Mouse (Mus musculus): ENCODE measurements around the gene Zdbf2. TPM values are rescaled to one million over a fixed set of nuclear protein-coding genes. Genes with fewer than 3 reads are reported as not detected.

The Zdbf2 gene
- polyA plus RNA-seq, 1 experiment, result under 0.01 TPM

DNA sequence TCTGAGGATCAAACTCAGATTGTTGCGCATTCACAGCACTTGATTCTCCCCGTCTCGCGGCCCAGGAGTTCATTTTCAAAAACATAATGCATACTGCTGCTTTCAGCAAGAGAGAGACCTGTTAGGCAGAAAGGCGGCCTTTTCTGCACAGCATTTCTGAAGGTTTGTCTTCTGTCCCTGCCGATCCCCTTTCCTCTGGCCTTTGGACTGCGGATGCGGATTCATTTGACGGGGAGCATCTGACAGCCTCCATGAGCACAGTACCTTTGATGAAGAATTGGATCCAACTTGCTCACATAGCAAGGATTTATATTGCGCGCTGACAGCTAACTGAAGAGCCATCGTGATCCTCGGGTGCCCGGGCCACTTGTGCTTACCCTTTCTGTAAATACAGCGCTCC is 6.3 kb upstream of the Zdbf2 start:
- Histone ChIP-seq H3K36me3 (ENCODE audit: control insufficient read depth, insufficient read depth) (no peaks in the 10 kb centered on the region), H3K4me3 (no peak overlapping the region), H3ac (ENCODE audit: control insufficient read depth, insufficient read length) (no peak overlapping the region), H3K79me2 (ENCODE audit: control insufficient read depth, insufficient read depth) (no peaks in the 10 kb centered on the region), H3K4me2 (ENCODE audit: low read depth) (no peak overlapping the region), H3K27me3 (ENCODE audit: control insufficient read depth, insufficient read depth, insufficient read length) (peaks cover 44% of the 10 kb centered on the region)
- TF ChIP-seq MAX (IDR thresholded peaks at IDR 0.05; ENCODE audit: low read depth) (no peak), CEBPB (IDR thresholded peaks at IDR 0.05; ENCODE audit: insufficient read depth, poor library complexity, severe bottlenecking) (no peak), TCF12 (IDR thresholded peaks at IDR 0.05; ENCODE audit: insufficient read depth, poor library complexity, severe bottlenecking) (no peak), POLR2AphosphoS2 (IDR thresholded peaks at IDR 0.05; ENCODE audit: insufficient read length, low read depth) (no peak), MYOG (IDR thresholded peaks at IDR 0.05; ENCODE audit: control insufficient read depth in 1 of 3, insufficient read depth in 1 of 3, insufficient read length in 2 of 3, low read depth in 2 of 3) (no peak), E2F4 (IDR thresholded peaks at IDR 0.05; ENCODE audit: insufficient read depth) (no peak)

DNA sequence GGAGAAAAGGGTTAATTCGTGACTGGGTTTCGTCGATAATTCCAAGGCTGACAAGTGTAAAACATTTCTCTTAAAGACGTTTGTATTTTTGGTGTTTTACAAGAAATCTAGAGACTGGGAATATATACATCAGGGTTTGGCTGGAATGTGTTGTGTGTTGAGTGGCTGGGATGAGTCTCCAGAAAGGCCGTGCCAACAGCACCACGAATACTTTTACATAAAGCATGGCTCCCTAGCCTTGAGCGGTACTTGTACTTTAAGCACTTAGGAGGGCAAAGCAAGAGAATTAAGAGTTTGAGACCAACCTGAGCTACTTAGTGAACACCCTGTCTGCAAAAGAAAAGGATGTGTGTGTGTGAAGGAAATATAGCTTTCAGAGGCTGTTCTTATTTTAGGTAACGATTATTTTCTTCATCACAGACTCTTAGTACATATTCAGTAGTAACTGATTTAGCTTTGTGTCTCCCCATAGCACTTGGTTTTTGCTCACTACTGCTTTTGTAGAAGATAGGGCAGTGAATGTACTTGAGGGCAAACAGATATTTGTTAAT is 865 bp upstream of the Zdbf2 start:
- peaks cover 22% of the 10 kb centered on the region for H3K27me3 ChIP-seq (ENCODE audit: control insufficient read depth, insufficient read depth, insufficient read length)
- no peak overlapping the region for H3K4me2 ChIP-seq (ENCODE audit: low read depth)
- H3K36me3 ChIP-seq (ENCODE audit: control insufficient read depth, insufficient read depth), result no peaks in the 10 kb centered on the region
- no peak overlapping the region for H3K4me3 ChIP-seq
- no peak for TF ChIP-seq TCF12 (IDR thresholded peaks at IDR 0.05; ENCODE audit: insufficient read depth, poor library complexity, severe bottlenecking)
- TF ChIP-seq MYOD1 (IDR thresholded peaks at IDR 0.05; ENCODE audit: control insufficient read depth in 1 of 3, insufficient read length in 2 of 3, low read depth in 2 of 3), result no peak
- no peak for TF ChIP-seq E2F4 (IDR thresholded peaks at IDR 0.05; ENCODE audit: insufficient read depth)
- TF ChIP-seq POLR2A (IDR thresholded peaks at IDR 0.05; ENCODE audit: insufficient read length, low read depth), result no peak
- TF ChIP-seq MAX (IDR thresholded peaks at IDR 0.05; ENCODE audit: low read depth), result no peak
- no peak for TF ChIP-seq SRF (IDR thresholded peaks at IDR 0.05; ENCODE audit: control insufficient read depth, insufficient read length, low read depth)
- TF ChIP-seq USF1 (IDR thresholded peaks at IDR 0.05; ENCODE audit: low read depth), result no peak
- TF ChIP-seq TCF3 (IDR thresholded peaks at IDR 0.05; ENCODE audit: insufficient read length, low read depth), result no peak
- TF ChIP-seq REST (IDR thresholded peaks at IDR 0.05; ENCODE audit: insufficient read depth, insufficient read length), result no peak
- no peak for TF ChIP-seq MYOG (IDR thresholded peaks at IDR 0.05; ENCODE audit: control insufficient read depth in 1 of 3, insufficient read depth in 1 of 3, insufficient read length in 2 of 3, low read depth in 2 of 3)
- TF ChIP-seq CEBPB (IDR thresholded peaks at IDR 0.05; ENCODE audit: insufficient read depth, poor library complexity, severe bottlenecking), result no peak
- TF ChIP-seq POLR2AphosphoS2 (IDR thresholded peaks at IDR 0.05; ENCODE audit: insufficient read length, low read depth), result no peak
- H3K79me2 ChIP-seq (ENCODE audit: control insufficient read depth, insufficient read depth), result no peaks in the 10 kb centered on the region
- H3ac ChIP-seq (ENCODE audit: control insufficient read depth, insufficient read length), result no peak overlapping the region

DNA sequence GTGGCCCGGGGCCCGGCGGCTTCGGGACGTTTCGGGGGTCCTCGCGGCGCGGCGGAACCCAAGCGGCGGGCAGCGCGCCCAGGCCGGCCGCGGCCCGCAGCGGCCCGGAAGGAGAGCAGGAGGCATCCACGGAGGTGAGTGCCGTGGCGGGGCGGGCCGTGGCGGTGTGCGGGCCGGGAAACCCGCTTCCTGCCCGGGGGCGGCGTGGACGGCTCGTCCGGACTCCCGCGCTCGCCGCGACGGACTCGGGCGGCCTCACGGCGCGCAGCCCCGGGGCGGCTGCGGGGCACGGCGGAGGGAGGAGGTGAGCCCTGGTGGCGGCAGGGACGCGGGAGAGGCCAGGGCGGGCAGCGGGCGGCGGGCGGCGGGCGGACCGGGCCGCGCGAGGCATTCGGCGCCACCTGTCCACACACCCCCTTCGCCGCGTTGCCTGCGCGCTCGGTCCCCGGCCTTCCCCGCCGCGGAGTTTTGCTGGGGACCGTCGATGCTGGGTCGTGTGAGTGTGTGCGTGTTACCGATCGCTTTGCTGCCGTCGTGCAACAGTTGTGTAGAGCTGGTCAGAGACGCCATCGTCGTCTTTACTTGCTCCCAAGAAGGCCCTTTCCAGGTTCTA is 380 bp downstream of the Zdbf2 start:
- no peak overlapping the region for H3K4me3 ChIP-seq
- TF ChIP-seq MYOD1 (IDR thresholded peaks at IDR 0.05; ENCODE audit: control insufficient read depth in 1 of 3, insufficient read length in 2 of 3, low read depth in 2 of 3) (no peak), MAX (IDR thresholded peaks at IDR 0.05; ENCODE audit: low read depth) (no peak), E2F4 (IDR thresholded peaks at IDR 0.05; ENCODE audit: insufficient read depth) (no peak), MYOG (IDR thresholded peaks at IDR 0.05; ENCODE audit: control insufficient read depth in 1 of 3, insufficient read depth in 1 of 3, insufficient read length in 2 of 3, low read depth in 2 of 3) (no peak), POLR2A (IDR thresholded peaks at IDR 0.05; ENCODE audit: insufficient read length, low read depth) (no peak), TCF3 (IDR thresholded peaks at IDR 0.05; ENCODE audit: insufficient read length, low read depth) (no peak), SRF (IDR thresholded peaks at IDR 0.05; ENCODE audit: control insufficient read depth, insufficient read length, low read depth) (no peak), POLR2AphosphoS2 (IDR thresholded peaks at IDR 0.05; ENCODE audit: insufficient read length, low read depth) (no peak), REST (IDR thresholded peaks at IDR 0.05; ENCODE audit: insufficient read depth, insufficient read length) (no peak), TCF12 (IDR thresholded peaks at IDR 0.05; ENCODE audit: insufficient read depth, poor library complexity, severe bottlenecking) (no peak), USF1 (IDR thresholded peaks at IDR 0.05; ENCODE audit: low read depth) (no peak), CEBPB (IDR thresholded peaks at IDR 0.05; ENCODE audit: insufficient read depth, poor library complexity, severe bottlenecking) (no peak)
- H3K4me2 ChIP-seq (ENCODE audit: low read depth), result no peak overlapping the region
- H3K36me3 ChIP-seq (ENCODE audit: control insufficient read depth, insufficient read depth), result no peaks in the 10 kb centered on the region
- H3K79me2 ChIP-seq (ENCODE audit: control insufficient read depth, insufficient read depth), result no peaks in the 10 kb centered on the region
- H3ac ChIP-seq (ENCODE audit: control insufficient read depth, insufficient read length), result no peak overlapping the region
- peaks cover 19% of the 10 kb centered on the region for H3K27me3 ChIP-seq (ENCODE audit: control insufficient read depth, insufficient read depth, insufficient read length)

DNA sequence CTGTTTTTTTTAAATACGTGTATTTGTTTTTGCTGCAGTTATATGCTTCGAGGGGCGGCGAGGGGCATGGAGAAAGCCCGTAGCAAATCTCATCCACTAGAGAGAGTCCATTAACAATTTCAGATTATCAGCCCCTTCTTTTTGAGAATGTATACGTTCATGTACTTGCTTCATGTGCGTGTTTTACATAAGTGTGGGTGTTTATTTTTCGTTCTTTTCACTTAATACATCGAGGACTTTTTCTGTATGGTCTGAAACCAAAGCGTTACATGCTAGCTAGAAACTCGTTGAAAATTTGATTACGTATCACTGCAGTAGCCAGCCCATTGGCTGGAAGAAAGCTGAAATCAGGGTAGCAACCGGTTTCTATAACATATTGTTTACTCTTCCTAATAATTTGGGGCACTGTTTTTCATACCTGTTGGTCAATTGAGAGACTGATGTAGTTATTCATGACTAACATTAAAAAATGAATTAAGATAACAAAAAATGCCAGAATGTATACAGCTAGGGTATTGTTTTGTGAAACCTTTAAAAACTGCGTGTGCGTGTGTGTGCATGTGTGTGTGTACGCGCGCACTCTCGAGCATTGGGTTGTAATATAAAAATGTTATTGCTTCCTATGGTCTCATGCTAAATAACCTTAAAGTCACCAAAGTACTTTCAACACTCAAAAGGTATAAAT is 1.1 kb downstream of the Zdbf2 start:
- TF ChIP-seq TCF3 (IDR thresholded peaks at IDR 0.05; ENCODE audit: insufficient read length, low read depth) (no peak), USF1 (IDR thresholded peaks at IDR 0.05; ENCODE audit: low read depth) (no peak), REST (IDR thresholded peaks at IDR 0.05; ENCODE audit: insufficient read depth, insufficient read length) (no peak), POLR2AphosphoS2 (IDR thresholded peaks at IDR 0.05; ENCODE audit: insufficient read length, low read depth) (no peak), MYOG (IDR thresholded peaks at IDR 0.05; ENCODE audit: control insufficient read depth in 1 of 3, insufficient read depth in 1 of 3, insufficient read length in 2 of 3, low read depth in 2 of 3) (no peak), SRF (IDR thresholded peaks at IDR 0.05; ENCODE audit: control insufficient read depth, insufficient read length, low read depth) (no peak), TCF12 (IDR thresholded peaks at IDR 0.05; ENCODE audit: insufficient read depth, poor library complexity, severe bottlenecking) (no peak), MAX (IDR thresholded peaks at IDR 0.05; ENCODE audit: low read depth) (no peak)
- H3K27me3 ChIP-seq (ENCODE audit: control insufficient read depth, insufficient read depth, insufficient read length), result peaks cover 22% of the 10 kb centered on the region
- no peak overlapping the region for H3ac ChIP-seq (ENCODE audit: control insufficient read depth, insufficient read length)
- no peak overlapping the region for H3K4me3 ChIP-seq
- no peaks in the 10 kb centered on the region for H3K79me2 ChIP-seq (ENCODE audit: control insufficient read depth, insufficient read depth)
- H3K36me3 ChIP-seq (ENCODE audit: control insufficient read depth, insufficient read depth), result no peaks in the 10 kb centered on the region
- H3K4me2 ChIP-seq (ENCODE audit: low read depth), result no peak overlapping the region
